Mouse (Mus musculus): Measurements from ENCODE around the gene Pepd.

DNA sequence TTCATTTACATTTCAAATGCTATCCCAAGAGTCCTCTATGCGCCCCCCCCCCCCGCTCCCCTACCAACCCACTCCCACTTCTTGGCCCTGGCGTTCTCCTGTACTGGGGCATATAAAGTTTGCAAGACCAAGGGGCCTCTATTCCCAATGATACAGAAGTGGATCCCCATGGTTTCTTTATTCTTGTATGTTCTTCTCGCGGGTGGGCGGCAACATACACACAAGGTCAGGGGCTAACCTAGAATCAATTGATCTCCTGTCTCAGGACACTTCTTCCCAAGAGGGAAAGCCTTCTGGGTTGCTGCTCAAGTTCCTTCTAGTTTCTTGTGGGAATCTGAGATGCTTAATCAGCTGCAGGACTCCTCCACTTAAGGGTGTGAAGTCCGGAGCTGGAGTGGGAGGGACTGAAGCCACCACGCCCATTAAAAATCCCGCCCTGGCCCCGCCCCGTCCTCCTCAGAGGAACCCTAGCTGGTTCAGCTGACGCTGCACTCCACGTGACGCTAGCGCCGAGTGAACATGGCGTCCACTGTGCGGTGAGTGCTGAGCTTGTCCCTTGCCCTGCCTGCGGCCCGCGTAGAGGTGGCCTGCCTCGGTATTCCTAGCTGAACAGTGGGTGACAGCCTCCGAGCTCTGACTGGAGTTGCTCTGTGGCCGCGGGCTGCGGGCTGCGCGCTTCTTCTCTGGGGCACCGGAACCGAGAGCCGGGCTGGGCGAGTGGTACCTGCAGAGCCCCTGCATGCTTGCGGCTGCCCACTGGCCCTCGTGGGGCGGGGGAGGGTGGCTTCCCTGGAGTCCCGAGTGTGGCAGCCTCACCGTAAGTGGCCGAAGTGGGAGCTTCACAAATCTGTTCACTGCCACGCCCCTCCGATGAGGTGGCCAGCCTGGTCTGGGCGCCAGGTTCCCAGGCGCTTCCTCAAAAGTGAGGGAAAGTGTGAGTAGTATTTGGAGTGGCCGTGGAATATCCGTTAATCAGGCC is at the start of gene Pepd:
- TF ChIP-seq CTCF (IDR thresholded peaks at IDR 0.05) (no peak), POLR2A (IDR thresholded peaks at IDR 0.05; ENCODE audit: insufficient read depth, low read depth, low read length) (peak; percentile 91)

All from heart, adult 2 months (tissue).